Mouse (Mus musculus): ENCODE results near the gene Tulp1.

GRCm38 (mm10) chr17:28355871-28356270, 9.2 kb downstream of the Tulp1 start:
- TF ChIP-seq CTCF (IDR thresholded peaks at IDR 0.05; ENCODE audit: extremely low read depth, insufficient read depth, insufficient read length, insufficient replicate concordance) (no peak), POLR2A (IDR thresholded peaks at IDR 0.05; ENCODE audit: low read depth, low read length) (no peak)
